Mouse (Mus musculus): ENCODE measurements at regions not wholly inside any gene's neighbourhood (a gene's known extent, or its start where the extent isn't known, plus 50 kb on each side); places are given as distances from the start of the nearest gene placed in this dataset.

- Histone ChIP-seq H3K4me1 (replicated peaks) (no peaks in the 10 kb centered on the region), H3K36me3 (no peaks in the 10 kb centered on the region), H3K4me2 (no peak overlapping the region), H3K9ac (no peak overlapping the region), H3K27ac (no peak overlapping the region), H3K4me3 (no peak overlapping the region), H3K9me3 (replicated peaks) (no peaks in the 10 kb centered on the region), H3K27me3 (peaks cover 5% of the 10 kb centered on the region; the same call in 1 of the 2 replicates)
- ATAC-seq (replicated peaks; ENCODE audit: insufficient number of reproducible peaks, insufficient read depth, low FRiP score, low read depth): no peak; the same call in 1 of the 2 replicates
Measured at GRCm38 (mm10) chr19:14347429-14347828, 250.4 kb downstream of the Tle4 start.

- Histone ChIP-seq H3K4me2 (no peak overlapping the region), H3K4me3 (no peak overlapping the region), H3K36me3 (no peaks in the 10 kb centered on the region), H3K27me3 (peaks cover 5% of the 10 kb centered on the region; the same call in 1 of the 2 replicates), H3K4me1 (replicated peaks) (no peaks in the 10 kb centered on the region), H3K9me3 (replicated peaks) (no peaks in the 10 kb centered on the region), H3K27ac (no peak overlapping the region), H3K9ac (no peak overlapping the region)
- WGBS: 77% methylated on average over 2 of the region's 2 CpGs
- no peak for ATAC-seq (replicated peaks; ENCODE audit: insufficient number of reproducible peaks, insufficient read depth, low FRiP score, low read depth)
Measured at GRCm38 (mm10) chr19:14349753-14350152, 248.1 kb downstream of the Tle4 start.

- H3K4me1 ChIP-seq (replicated peaks): no peaks in the 10 kb centered on the region
- ATAC-seq (replicated peaks; ENCODE audit: insufficient number of reproducible peaks, insufficient read depth, low FRiP score, low read depth): no peak
- H3K9me3 ChIP-seq (replicated peaks): no peaks in the 10 kb centered on the region
- no peak overlapping the region for H3K9ac ChIP-seq
- no peak overlapping the region for H3K4me2 ChIP-seq
- peaks cover 7% of the 10 kb centered on the region for H3K27me3 ChIP-seq
- H3K36me3 ChIP-seq: no peaks in the 10 kb centered on the region
- WGBS: 50% methylated on average over 4 of the region's 4 CpGs
- H3K27ac ChIP-seq: no peak overlapping the region
- no peak overlapping the region for H3K4me3 ChIP-seq
Measured at GRCm38 (mm10) chr19:14351728-14352340, 246.0 kb downstream of the Tle4 start.

- peaks cover 10% of the 10 kb centered on the region for H3K27me3 ChIP-seq
- H3K27ac ChIP-seq: no peak overlapping the region
- no peaks in the 10 kb centered on the region for H3K9me3 ChIP-seq (replicated peaks)
- no peaks in the 10 kb centered on the region for H3K36me3 ChIP-seq
- no peak overlapping the region for H3K4me2 ChIP-seq
- WGBS: 84% methylated on average over 3 of the region's 3 CpGs
- no peak overlapping the region for H3K4me3 ChIP-seq
- no peaks in the 10 kb centered on the region for H3K4me1 ChIP-seq (replicated peaks)
- ATAC-seq (replicated peaks; ENCODE audit: insufficient number of reproducible peaks, insufficient read depth, low FRiP score, low read depth): no peak
- no peak overlapping the region for H3K9ac ChIP-seq
Measured at GRCm38 (mm10) chr19:14352551-14352950, 245.3 kb downstream of the Tle4 start.

- H3K4me1 ChIP-seq (replicated peaks): no peaks in the 10 kb centered on the region
- no peak overlapping the region for H3K4me3 ChIP-seq
- no peak for ATAC-seq (replicated peaks; ENCODE audit: insufficient number of reproducible peaks, insufficient read depth, low FRiP score, low read depth)
- H3K9me3 ChIP-seq (replicated peaks): no peaks in the 10 kb centered on the region
- H3K4me2 ChIP-seq: no peak overlapping the region
- peaks cover 10% of the 10 kb centered on the region for H3K27me3 ChIP-seq
- H3K27ac ChIP-seq: no peak overlapping the region
- no peaks in the 10 kb centered on the region for H3K36me3 ChIP-seq
- H3K9ac ChIP-seq: no peak overlapping the region
- 69% methylated on average over 4 of the region's 4 CpGs for WGBS
Measured at GRCm38 (mm10) chr19:14353151-14353550, 244.7 kb downstream of the Tle4 start.

- Histone ChIP-seq H3K4me1 (replicated peaks) (no peaks in the 10 kb centered on the region), H3K27ac (no peak overlapping the region), H3K27me3 (peaks cover 12% of the 10 kb centered on the region), H3K4me3 (no peak overlapping the region), H3K9me3 (replicated peaks) (no peaks in the 10 kb centered on the region), H3K36me3 (no peaks in the 10 kb centered on the region), H3K9ac (no peak overlapping the region), H3K4me2 (no peak overlapping the region)
- no peak for ATAC-seq (replicated peaks; ENCODE audit: insufficient number of reproducible peaks, insufficient read depth, low FRiP score, low read depth)
- 79% methylated on average over 2 of the region's 2 CpGs for WGBS
Measured at GRCm38 (mm10) chr19:14355128-14355527, 242.7 kb downstream of the Tle4 start.

- no peak for ATAC-seq (replicated peaks; ENCODE audit: insufficient number of reproducible peaks, insufficient read depth, low FRiP score, low read depth)
- no peaks in the 10 kb centered on the region for H3K36me3 ChIP-seq
- H3K4me2 ChIP-seq: no peak overlapping the region
- no peak overlapping the region for H3K27ac ChIP-seq
- H3K4me3 ChIP-seq: no peak overlapping the region
- no peak overlapping the region for H3K9ac ChIP-seq
- H3K27me3 ChIP-seq: peaks cover 10% of the 10 kb centered on the region; the same call in 1 of the 2 replicates
- no peaks in the 10 kb centered on the region for H3K4me1 ChIP-seq (replicated peaks)
- no peaks in the 10 kb centered on the region for H3K9me3 ChIP-seq (replicated peaks)
Measured at GRCm38 (mm10) chr19:14355946-14356345, 241.9 kb downstream of the Tle4 start.

- no peaks in the 10 kb centered on the region for H3K36me3 ChIP-seq
- WGBS: 78% methylated on average over 5 of the region's 5 CpGs
Measured at GRCm38 (mm10) chr19:14360611-14361010, 237.2 kb downstream of the Tle4 start.

GRCm38 (mm10) chr19:14369098-14369604 lies 228.7 kb downstream of the Tle4 start:
- H3K9me3 ChIP-seq (replicated peaks): no peaks in the 10 kb centered on the region
- H3K36me3 ChIP-seq: no peaks in the 10 kb centered on the region
- H3K9ac ChIP-seq: no peak overlapping the region
- H3K4me1 ChIP-seq (replicated peaks): no peaks in the 10 kb centered on the region
- peaks cover 42% of the 10 kb centered on the region for H3K27me3 ChIP-seq
- H3K4me2 ChIP-seq: no peak overlapping the region
- 79% methylated on average over 12 of the region's 12 CpGs for WGBS
- no peak overlapping the region for H3K4me3 ChIP-seq
- no peak for ATAC-seq (replicated peaks; ENCODE audit: insufficient number of reproducible peaks, insufficient read depth, low FRiP score, low read depth)
- no peak overlapping the region for H3K27ac ChIP-seq

More at GRCm38 (mm10) chr19:14360611-14361010, 237.2 kb downstream of the Tle4 start:
- Histone ChIP-seq H3K9me3 (replicated peaks) (no peaks in the 10 kb centered on the region), H3K4me2 (no peak overlapping the region), H3K4me3 (no peak overlapping the region), H3K4me1 (replicated peaks) (no peaks in the 10 kb centered on the region), H3K27ac (no peak overlapping the region), H3K9ac (no peak overlapping the region), H3K27me3 (peaks cover 26% of the 10 kb centered on the region)
- ATAC-seq (replicated peaks; ENCODE audit: insufficient number of reproducible peaks, insufficient read depth, low FRiP score, low read depth): no peak

- WGBS: 82% methylated on average over 5 of the region's 5 CpGs
- no peak for ATAC-seq (replicated peaks; ENCODE audit: insufficient number of reproducible peaks, insufficient read depth, low FRiP score, low read depth)
- Histone ChIP-seq H3K27me3 (peaks cover 43% of the 10 kb centered on the region), H3K4me3 (no peak overlapping the region), H3K4me2 (no peak overlapping the region), H3K27ac (no peak overlapping the region), H3K9ac (no peak overlapping the region), H3K9me3 (replicated peaks) (no peaks in the 10 kb centered on the region), H3K4me1 (replicated peaks) (no peaks in the 10 kb centered on the region), H3K36me3 (no peaks in the 10 kb centered on the region)
Measured at GRCm38 (mm10) chr19:14371360-14371759, 226.5 kb downstream of the Tle4 start.

GRCm38 (mm10) chr19:14373996-14374395 lies 223.9 kb downstream of the Tle4 start:
- Histone ChIP-seq H3K9me3 (replicated peaks) (no peaks in the 10 kb centered on the region), H3K9ac (no peak overlapping the region), H3K4me2 (no peak overlapping the region), H3K27me3 (peaks cover 36% of the 10 kb centered on the region), H3K36me3 (no peaks in the 10 kb centered on the region), H3K4me1 (replicated peaks) (no peaks in the 10 kb centered on the region), H3K27ac (no peak overlapping the region), H3K4me3 (no peak overlapping the region)
- no peak for ATAC-seq (replicated peaks; ENCODE audit: insufficient number of reproducible peaks, insufficient read depth, low FRiP score, low read depth)
- WGBS: 83% methylated on average over 4 of the region's 4 CpGs

- no peak for ATAC-seq (replicated peaks; ENCODE audit: insufficient number of reproducible peaks, insufficient read depth, low FRiP score, low read depth)
- H3K4me3 ChIP-seq: no peak overlapping the region
- no peaks in the 10 kb centered on the region for H3K9me3 ChIP-seq (replicated peaks)
- H3K9ac ChIP-seq: no peak overlapping the region
- H3K27ac ChIP-seq: no peak overlapping the region
- no peak overlapping the region for H3K4me2 ChIP-seq
- no peaks in the 10 kb centered on the region for H3K4me1 ChIP-seq (replicated peaks)
- H3K27me3 ChIP-seq: peaks cover 57% of the 10 kb centered on the region
- no peaks in the 10 kb centered on the region for H3K36me3 ChIP-seq
Measured at GRCm38 (mm10) chr19:14380898-14381297, 217.0 kb downstream of the Tle4 start.

Data from heart, embryonic 15.5 days (tissue).